Mouse (Mus musculus): ENCODE data around the gene Alpl. TPM values are rescaled to one million over a fixed set of nuclear protein-coding genes. Genes with fewer than 3 reads are reported as not detected.

Gene Alpl
- polyA plus RNA-seq, 1 experiment from 2014 or later, result 3.0 TPM

- Histone ChIP-seq H3K27ac (ENCODE audit: low read length) (no peak overlapping the region), H3K4me1 (ENCODE audit: insufficient read depth, low read depth, low read length) (peaks cover 4% of the 10 kb centered on the region; the same call in 1 of the 2 replicates), H3K27me3 (replicated peaks; ENCODE audit: insufficient read depth, low read length) (peaks cover 15% of the 10 kb centered on the region; the same call in 1 of the 2 replicates), H3K4me3 (ENCODE audit: low read depth, low read length) (no peak overlapping the region), H3K4me2 (replicated peaks; ENCODE audit: low read depth, low read length) (no peak overlapping the region), H3K9ac (replicated peaks; ENCODE audit: low read depth) (no peak overlapping the region), H3K9me3 (ENCODE audit: low read length) (no peaks in the 10 kb centered on the region), H3K36me3 (ENCODE audit: insufficient read depth, low read length) (no peaks in the 10 kb centered on the region)
- no peak for ATAC-seq
- WGBS, result 79% methylated on average over 13 of the region's 13 CpGs
- DNase-seq (ENCODE audit: low spot score), result no peak
- no peak for TF ChIP-seq CTCF (IDR thresholded peaks at IDR 0.05)
- TF ChIP-seq EP300 (IDR thresholded peaks at IDR 0.05), result no peak
Observed at GRCm38 (mm10) chr4:137794178-137794900, 1.8 kb downstream of the Alpl start.

GRCm38 (mm10) chr4:137793611-137794010, 2.6 kb downstream of the Alpl start:
- DNase-seq (ENCODE audit: low spot score) (no peak), ATAC-seq (no peak)
- Histone ChIP-seq H3K9ac (replicated peaks; ENCODE audit: low read depth) (no peak overlapping the region), H3K27ac (ENCODE audit: low read length) (no peak overlapping the region), H3K4me3 (ENCODE audit: low read depth, low read length) (no peak overlapping the region), H3K36me3 (ENCODE audit: insufficient read depth, low read length) (no peaks in the 10 kb centered on the region), H3K4me1 (ENCODE audit: insufficient read depth, low read depth, low read length) (peaks cover 4% of the 10 kb centered on the region; the same call in 1 of the 2 replicates), H3K4me2 (replicated peaks; ENCODE audit: low read depth, low read length) (no peak overlapping the region), H3K9me3 (ENCODE audit: low read length) (no peaks in the 10 kb centered on the region), H3K27me3 (replicated peaks; ENCODE audit: insufficient read depth, low read length) (peaks cover 15% of the 10 kb centered on the region; the same call in 1 of the 2 replicates)
- 69% methylated on average over 7 of the region's 7 CpGs for WGBS
- TF ChIP-seq EP300 (IDR thresholded peaks at IDR 0.05) (no peak), CTCF (IDR thresholded peaks at IDR 0.05) (no peak)

- 26% methylated on average over 7 of the region's 7 CpGs for WGBS
- Histone ChIP-seq H3K27me3 (replicated peaks; ENCODE audit: insufficient read depth, low read length) (peaks cover 15% of the 10 kb centered on the region; the same call in 1 of the 2 replicates), H3K9ac (replicated peaks; ENCODE audit: low read depth) (no peak overlapping the region), H3K9me3 (ENCODE audit: low read length) (no peaks in the 10 kb centered on the region), H3K4me2 (replicated peaks; ENCODE audit: low read depth, low read length) (no peak overlapping the region), H3K4me3 (ENCODE audit: low read depth, low read length) (no peak overlapping the region), H3K27ac (ENCODE audit: low read length) (no peak overlapping the region), H3K4me1 (ENCODE audit: insufficient read depth, low read depth, low read length) (peaks cover 4% of the 10 kb centered on the region; the same call in 1 of the 2 replicates), H3K36me3 (ENCODE audit: insufficient read depth, low read length) (no peaks in the 10 kb centered on the region)
- ATAC-seq (no peak), DNase-seq (ENCODE audit: low spot score) (no peak)
- no peak for TF ChIP-seq CTCF (IDR thresholded peaks at IDR 0.05)
Observed at GRCm38 (mm10) chr4:137791440-137791839, 4.7 kb downstream of the Alpl start.

GRCm38 (mm10) chr4:137790981-137791380, 5.2 kb downstream of the Alpl start:
- Histone ChIP-seq H3K4me2 (replicated peaks; ENCODE audit: low read depth, low read length) (no peak overlapping the region), H3K27ac (ENCODE audit: low read length) (no peak overlapping the region), H3K4me1 (ENCODE audit: insufficient read depth, low read depth, low read length) (peaks cover 3% of the 10 kb centered on the region; the same call in 1 of the 2 replicates), H3K4me3 (ENCODE audit: low read depth, low read length) (no peak overlapping the region), H3K36me3 (ENCODE audit: insufficient read depth, low read length) (no peaks in the 10 kb centered on the region), H3K9ac (replicated peaks; ENCODE audit: low read depth) (no peak overlapping the region), H3K9me3 (ENCODE audit: low read length) (no peaks in the 10 kb centered on the region), H3K27me3 (replicated peaks; ENCODE audit: insufficient read depth, low read length) (peaks cover 14% of the 10 kb centered on the region; the same call in 1 of the 2 replicates)
- DNase-seq (ENCODE audit: low spot score) (no peak), ATAC-seq (no peak)
- TF ChIP-seq EP300 (IDR thresholded peaks at IDR 0.05) (no peak), CTCF (IDR thresholded peaks at IDR 0.05) (no peak)
- 81% methylated on average over 5 of the region's 5 CpGs for WGBS

DNA sequence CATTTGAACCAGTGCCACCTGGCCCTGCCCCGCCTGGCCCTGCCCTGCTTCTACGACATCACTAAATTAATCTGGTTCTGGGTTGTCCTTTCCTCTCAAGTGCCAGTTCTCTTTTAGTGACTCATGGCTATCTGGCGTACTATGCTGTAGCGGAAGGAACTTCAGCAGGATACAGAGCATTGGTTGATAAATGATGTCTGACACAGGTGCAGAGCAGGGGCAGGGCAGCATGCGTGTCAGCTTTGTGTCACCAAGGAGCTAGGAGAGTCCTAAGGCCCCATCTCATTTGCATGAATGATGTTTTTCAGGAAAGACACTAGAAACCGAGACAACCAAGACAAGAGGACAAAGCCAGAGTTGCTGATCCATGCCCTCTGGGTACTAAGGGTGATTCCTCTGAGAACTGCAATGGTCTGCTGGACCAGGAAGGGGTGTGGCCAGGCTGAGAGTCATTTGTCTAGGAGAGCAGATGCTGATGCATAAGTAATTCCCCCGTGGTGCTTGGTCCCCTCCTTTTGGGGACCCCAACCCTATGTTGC, 7.6 kb downstream of the Alpl start:
- Histone ChIP-seq H3K4me3 (ENCODE audit: low read depth, low read length) (no peak overlapping the region), H3K27me3 (replicated peaks; ENCODE audit: insufficient read depth, low read length) (no peaks in the 10 kb centered on the region), H3K4me2 (replicated peaks; ENCODE audit: low read depth, low read length) (no peak overlapping the region), H3K4me1 (ENCODE audit: insufficient read depth, low read depth, low read length) (peaks cover 8% of the 10 kb centered on the region; the same call in 1 of the 2 replicates), H3K27ac (ENCODE audit: low read length) (no peak overlapping the region), H3K9ac (replicated peaks; ENCODE audit: low read depth) (no peak overlapping the region), H3K9me3 (ENCODE audit: low read length) (no peaks in the 10 kb centered on the region), H3K36me3 (ENCODE audit: insufficient read depth, low read length) (no peaks in the 10 kb centered on the region)
- TF ChIP-seq EP300 (IDR thresholded peaks at IDR 0.05) (no peak), CTCF (IDR thresholded peaks at IDR 0.05) (no peak)
- WGBS, result 55% methylated on average over 7 of the region's 7 CpGs
- peak; percentile 38 for DNase-seq (ENCODE audit: low spot score)
- no peak for ATAC-seq

GRCm38 (mm10) chr4:137787589-137788289, 8.4 kb downstream of the Alpl start:
- Histone ChIP-seq H3K9ac (replicated peaks; ENCODE audit: low read depth) (no peak overlapping the region), H3K9me3 (ENCODE audit: low read length) (no peaks in the 10 kb centered on the region), H3K36me3 (ENCODE audit: insufficient read depth, low read length) (no peaks in the 10 kb centered on the region), H3K4me3 (ENCODE audit: low read depth, low read length) (no peak overlapping the region), H3K4me2 (replicated peaks; ENCODE audit: low read depth, low read length) (no peak overlapping the region), H3K27ac (ENCODE audit: low read length) (no peak overlapping the region), H3K27me3 (replicated peaks; ENCODE audit: insufficient read depth, low read length) (no peaks in the 10 kb centered on the region), H3K4me1 (ENCODE audit: insufficient read depth, low read depth, low read length) (peaks cover 8% of the 10 kb centered on the region; the same call in 1 of the 2 replicates)
- 74% methylated on average over 6 of the region's 7 CpGs for WGBS
- TF ChIP-seq EP300 (IDR thresholded peaks at IDR 0.05), result no peak
- no peak for TF ChIP-seq CTCF (IDR thresholded peaks at IDR 0.05)
- no peak for DNase-seq (ENCODE audit: low spot score)
- no peak for ATAC-seq
